Mouse (Mus musculus) CH12.LX (cell line): ENCODE results near the gene Fstl4. TPM values are rescaled to one million over a fixed set of nuclear protein-coding genes. Genes with fewer than 3 reads are reported as not detected.

ENCODE experiments used
- DNase-seq: peaks from one replicate; pipeline ENCODE4 v3.0.0-alpha.2; 2013; ENCODE audit errors: extremely low read depth
- H3K27ac ChIP-seq: 2 replicates; pipeline ENCODE4 v1.5.1; 2012; ENCODE audit warnings: low read depth, mild to moderate bottlenecking, control low read depth, moderate library complexity; ENCODE audit not compliant: insufficient read depth
- H3K27me3 ChIP-seq: replicated peaks from 2 replicates; pipeline ENCODE3; 2012; ENCODE audit warnings: inconsistent platforms
- H3K36me3 ChIP-seq, 2 experiments: replicated peaks in 1 of 2; 2 replicates each; pipeline versions ENCODE3 to v1.6.1; 2012; ENCODE audit warnings: inconsistent platforms in 1 of 2, low read length in 1 of 2, mild to moderate bottlenecking in 1 of 2, mixed read lengths in 1 of 2, moderate library complexity in 1 of 2; ENCODE audit not compliant: control insufficient read depth in 1 of 2, insufficient read depth in 1 of 2
- H3K4me1 ChIP-seq, 2 experiments: 2 replicates each; pipeline ENCODE4 v1.6.1; 2012; ENCODE audit warnings: inconsistent platforms in 1 of 2, moderate library complexity in 1 of 2; ENCODE audit not compliant: insufficient read depth in 2 of 2, control insufficient read depth in 1 of 2
- H3K4me2 ChIP-seq: 2 replicates; pipeline ENCODE4 v1.6.1; 2012; ENCODE audit warnings: low read depth, mild to moderate bottlenecking, control low read depth; ENCODE audit not compliant: poor library complexity, insufficient read depth, severe bottlenecking
- H3K4me3 ChIP-seq, 3 experiments: fragments of 150-350 bp in 1 of 3; sonication (generic) in 1 of 3; replicated peaks in 1 of 3; 2 replicates each; pipeline versions ENCODE3 to v1.5.1; 2011 to 2012; ENCODE audit warnings: low read depth in 2 of 3, low read length in 2 of 3, mild to moderate bottlenecking in 2 of 3, moderate library complexity in 2 of 3, control low read depth in 1 of 3, improper control_type of control experiment in 1 of 3, inconsistent platforms in 1 of 3, mixed read lengths in 1 of 3; ENCODE audit not compliant: poor library complexity in 1 of 3
- H3K79me2 ChIP-seq: replicated peaks from 2 replicates; pipeline ENCODE4 v1.6.1; 2012; ENCODE audit warnings: mild to moderate bottlenecking, moderate library complexity; ENCODE audit not compliant: control insufficient read depth, poor library complexity, insufficient read depth, severe bottlenecking; ENCODE audit errors: extremely low read depth
- H3K9ac ChIP-seq: 2 replicates; pipeline ENCODE4 v1.6.1; 2012; ENCODE audit warnings: low read depth, mild to moderate bottlenecking, control low read depth, moderate library complexity; ENCODE audit not compliant: insufficient read depth
- H3K9me3 ChIP-seq: replicated peaks from 2 replicates; pipeline ENCODE3; 2012; ENCODE audit warnings: low read length, inconsistent platforms, mixed read lengths
- BHLHE40 ChIP-seq: IDR thresholded peaks from 2 replicates; pipeline ENCODE4 v1.6.1; 2011; ENCODE audit warnings: mild to moderate bottlenecking, low read depth, low read length, improper control_type of control experiment
- CHD1 ChIP-seq: IDR thresholded peaks from 2 replicates; pipeline ENCODE4 v1.6.1; 2012; ENCODE audit warnings: low read depth, low read length, improper control_type of control experiment, inconsistent platforms
- CHD2 ChIP-seq: IDR thresholded peaks from 2 replicates; pipeline ENCODE4 v1.6.1; 2011; ENCODE audit warnings: low read length, improper control_type of control experiment
- E2F4 ChIP-seq: IDR thresholded peaks from 2 replicates; pipeline ENCODE4 v1.6.1; 2011; ENCODE audit warnings: low read depth, low read length, improper control_type of control experiment; ENCODE audit not compliant: insufficient replicate concordance
- ETS1 ChIP-seq: conservative IDR thresholded peaks from 2 replicates; pipeline ENCODE4 v1.6.1; 2012; ENCODE audit warnings: low read depth, mild to moderate bottlenecking, inconsistent platforms, low read length, improper control_type of control experiment, moderate library complexity
- GABPA ChIP-seq: IDR thresholded peaks from 2 replicates; pipeline ENCODE4 v1.6.1; 2012; ENCODE audit warnings: low read depth, low read length, improper control_type of control experiment, inconsistent platforms; ENCODE audit not compliant: insufficient replicate concordance
- HCFC1 ChIP-seq: IDR thresholded peaks from 2 replicates; pipeline ENCODE4 v1.6.1; 2012; ENCODE audit warnings: low read depth, mild to moderate bottlenecking, inconsistent platforms, low read length, improper control_type of control experiment
- JUND ChIP-seq: conservative IDR thresholded peaks from 2 replicates; pipeline ENCODE4 v1.6.1; 2011; ENCODE audit warnings: low read depth, low read length, improper control_type of control experiment
- KAT2A ChIP-seq: IDR thresholded peaks from 2 replicates; pipeline ENCODE4 v1.6.1; 2012; ENCODE audit warnings: low read length, improper control_type of control experiment, inconsistent platforms; ENCODE audit not compliant: insufficient replicate concordance
- MXI1 ChIP-seq: IDR thresholded peaks from 2 replicates; pipeline ENCODE4 v1.6.1; 2011; ENCODE audit warnings: mild to moderate bottlenecking, low read depth, low read length, improper control_type of control experiment
- PAX5 ChIP-seq: IDR thresholded peaks from 2 replicates; pipeline ENCODE4 v1.6.1; 2012; ENCODE audit warnings: low read length, inconsistent platforms, mixed read lengths
- RAD21 ChIP-seq: IDR thresholded peaks from 2 replicates; pipeline ENCODE4 v1.6.1; 2011; ENCODE audit warnings: low read depth, mild to moderate bottlenecking, low read length, improper control_type of control experiment, moderate library complexity
- RCOR1 ChIP-seq: conservative IDR thresholded peaks from 2 replicates; pipeline ENCODE4 v1.6.1; 2012; ENCODE audit warnings: low read depth, mild to moderate bottlenecking, inconsistent platforms, low read length, improper control_type of control experiment
- TCF12 ChIP-seq: IDR thresholded peaks from 2 replicates; pipeline ENCODE4 v1.6.1; 2014; ENCODE audit warnings: low read depth, mild to moderate bottlenecking, inconsistent platforms, low read length, improper control_type of control experiment
- dilution Hi-C: fragments of 300-500 bp; cut with MboI; formaldehyde crosslinking; loops from 2 replicates; pipeline ENCODE4 v1.14.3; 2020; ENCODE audit warnings: low sequenced_read_pairs; ENCODE audit not compliant: extremely low pct_unique_long_range_greater_than_20kb, extremely low pct_ligation_motif_present
- in situ Hi-C: fragments of 300-500 bp; cut with MboI; formaldehyde crosslinking; loops from 3 replicates; pipeline ENCODE4 v1.14.3; 2019; ENCODE audit warnings: low sequenced_read_pairs, low pct_ligation_motif_present, low pct_unique_long_range_greater_than_20kb, mixed read lengths
- polyA plus RNA-seq: library from polyadenylated mRNA; unstranded; fragments of >175 nt; gene quantifications from 2 replicates; pipeline ENCODE4 v1.2.1, GENCODE M21; 2012; ENCODE audit warnings: low read depth; ENCODE audit not compliant: insufficient read length
- total RNA-seq, 2 experiments: library from RNA; depleted of rRNA; stranded (reverse); fragments of 300-350 nt in 1 of 2; fragments of >200 nt in 1 of 2; gene quantifications; 2 replicates each; pipeline ENCODE4 v1.2.3; 2012 to 2014

Fstl4 gene
- total and polyA plus RNA-seq, 3 experiments, result not detected

- H3K9me3 ChIP-seq, result no peaks in the 10 kb centered on the region
- no peak for DNase-seq
- H3K4me2 ChIP-seq, result no peak overlapping the region
- H3K27ac ChIP-seq, result no peak overlapping the region
- in situ Hi-C loops, result no loop called here
- peaks cover 94% of the 10 kb centered on the region for H3K27me3 ChIP-seq
- H3K4me3 ChIP-seq, result no peak overlapping the region
- dilution Hi-C loops, result no loop called here
- TF ChIP-seq E2F4, result no peak
- no peaks in the 10 kb centered on the region for H3K79me2 ChIP-seq
- H3K9ac ChIP-seq, result no peak overlapping the region
- no peaks in the 10 kb centered on the region for H3K4me1 ChIP-seq
- no peaks in the 10 kb centered on the region for H3K36me3 ChIP-seq
Measured at GRCm38 (mm10) chr11:53057821-53058553, 293.6 kb downstream of the Fstl4 start.

GRCm38 (mm10) chr11:53058557-53058956, 294.1 kb downstream of the Fstl4 start:
- Histone ChIP-seq H3K36me3 (no peaks in the 10 kb centered on the region), H3K9ac (no peak overlapping the region), H3K9me3 (no peaks in the 10 kb centered on the region), H3K27me3 (peaks cover 96% of the 10 kb centered on the region), H3K4me2 (no peak overlapping the region), H3K79me2 (no peaks in the 10 kb centered on the region), H3K27ac (no peak overlapping the region), H3K4me3 (no peak overlapping the region), H3K4me1 (no peaks in the 10 kb centered on the region)
- TF ChIP-seq HCFC1 (no peak), ETS1 (no peak), PAX5 (no peak), BHLHE40 (no peak), RCOR1 (no peak)
- no peak for DNase-seq
- in situ Hi-C loops, result no loop called here
- dilution Hi-C loops, result no loop called here

GRCm38 (mm10) chr11:53067699-53068478, 303.5 kb downstream of the Fstl4 start:
- dilution Hi-C loops, result no loop called here
- H3K27me3 ChIP-seq, result peaks cover 95% of the 10 kb centered on the region
- no peak overlapping the region for H3K9ac ChIP-seq
- DNase-seq, result no peak
- no peak overlapping the region for H3K4me3 ChIP-seq
- no peaks in the 10 kb centered on the region for H3K9me3 ChIP-seq
- TF ChIP-seq TCF12 (no peak), GABPA (no peak), MXI1 (no peak), CHD1 (no peak), KAT2A (no peak), CHD2 (no peak), RAD21 (no peak), ETS1 (no peak), E2F4 (no peak), JUND (no peak)
- no peak overlapping the region for H3K27ac ChIP-seq
- no peaks in the 10 kb centered on the region for H3K79me2 ChIP-seq
- no peaks in the 10 kb centered on the region for H3K36me3 ChIP-seq
- in situ Hi-C loops, result no loop called here
- H3K4me1 ChIP-seq, result no peaks in the 10 kb centered on the region
- no peak overlapping the region for H3K4me2 ChIP-seq
